Mouse (Mus musculus): Measurements from ENCODE around the gene Tmsb15l. TPM values are rescaled to one million over a fixed set of nuclear protein-coding genes. Genes with fewer than 3 reads are reported as not detected.
"Not testable (repeated sequence)": the region's sequence is repeated elsewhere in the genome, so short reads cannot be mapped to it uniquely, and the experiment has no call there.

The Tmsb15l gene
- polyA plus RNA-seq (2016; fragmentation: Nextera tagmentation; extraction: Ambion mirVana): 1.4 and 2.4 TPM in 2 replicates

DNA sequence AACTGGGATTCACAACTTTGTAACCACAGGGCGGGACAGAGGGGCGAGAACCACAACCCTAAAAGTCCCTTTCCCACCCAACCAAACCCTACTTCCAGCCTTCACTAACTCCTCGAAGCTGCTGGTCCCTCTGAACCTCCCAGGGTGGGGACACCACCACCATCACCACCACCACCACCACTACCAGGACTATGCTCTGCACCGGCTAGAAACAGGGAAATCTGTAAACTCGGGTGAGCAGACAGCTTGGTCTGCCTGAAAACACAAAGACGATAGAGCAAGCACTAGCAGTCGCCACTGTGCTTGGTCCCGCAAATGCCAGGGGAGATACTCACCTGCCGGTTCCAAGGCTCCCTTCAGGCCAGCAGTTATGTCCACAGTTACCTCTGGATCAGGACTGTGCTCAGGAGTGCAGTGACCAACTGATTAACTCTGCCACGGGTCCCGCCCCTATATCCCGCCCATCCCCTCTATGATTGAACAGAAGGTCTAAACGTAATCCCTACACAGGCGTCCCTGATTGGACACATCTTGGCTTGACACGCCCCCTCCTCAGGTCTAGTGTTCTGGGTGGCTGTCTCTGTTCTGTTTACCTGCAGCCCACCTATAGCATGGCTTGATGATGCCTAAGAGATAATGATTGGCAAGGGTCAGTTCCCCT is at the start of gene Tmsb15l, which contains the start of gene Tmsb15b1:
Gene Tmsb15l, minus strand, starts transcription at position 446 of the 661 bp plus-strand sequence.
Gene Tmsb15b1, minus strand, starts transcription at position 451 of the 661 bp plus-strand sequence.
- WGBS: 33% methylated on average over 15 of the region's 15 CpGs
- H3K27me3 ChIP-seq (ENCODE audit: insufficient read depth, poor library complexity, severe bottlenecking): no peaks in the 10 kb centered on the region
- H3K27ac ChIP-seq: no peak within 1 kb of the TSS

DNA sequence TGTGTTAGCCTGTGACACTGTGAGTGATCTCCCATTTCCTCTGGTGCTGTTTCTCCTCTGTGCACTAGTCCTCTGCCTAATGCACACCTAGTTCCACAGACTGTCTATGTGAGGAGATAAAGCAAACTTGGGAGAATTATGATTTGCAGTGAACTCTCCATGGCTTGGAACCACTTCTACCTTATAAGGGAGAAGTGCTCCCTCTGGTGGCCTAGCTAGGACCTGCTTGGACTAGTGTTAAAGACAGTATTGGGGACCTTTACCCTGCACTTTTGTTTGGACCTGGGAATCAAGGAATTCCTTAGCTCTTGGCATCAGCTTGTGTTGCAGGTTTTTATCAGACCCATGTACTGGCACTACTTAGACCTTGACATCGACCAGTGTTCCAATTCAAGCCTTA is 42.6 kb upstream of the Tmsb15l start:
- no peak for DNase-seq (ENCODE audit: low spot score)
- Histone ChIP-seq H3K4me1 (no peaks in the 10 kb centered on the region), H3K27me3 (ENCODE audit: insufficient read depth, poor library complexity, severe bottlenecking) (no peaks in the 10 kb centered on the region), H3K27ac (no peak overlapping the region), H3K36me3 (no peaks in the 10 kb centered on the region), H3K9me3 (no peaks in the 10 kb centered on the region), H3K4me3 (no peak overlapping the region)
- WGBS: 8% methylated on average over 1 of the region's 1 CpGs

More for the DNA sequence above, at the start of gene Tmsb15l, which contains the start of gene Tmsb15b1:
- H3K4me1 ChIP-seq: no peaks in the 10 kb centered on the region
- H3K36me3 ChIP-seq: no peaks in the 10 kb centered on the region
- H3K9me3 ChIP-seq: no peaks in the 10 kb centered on the region
- peak within 1 kb of the TSS; percentile 54 for H3K4me3 ChIP-seq
- peak; percentile 90 for DNase-seq (ENCODE audit: low spot score)

DNA sequence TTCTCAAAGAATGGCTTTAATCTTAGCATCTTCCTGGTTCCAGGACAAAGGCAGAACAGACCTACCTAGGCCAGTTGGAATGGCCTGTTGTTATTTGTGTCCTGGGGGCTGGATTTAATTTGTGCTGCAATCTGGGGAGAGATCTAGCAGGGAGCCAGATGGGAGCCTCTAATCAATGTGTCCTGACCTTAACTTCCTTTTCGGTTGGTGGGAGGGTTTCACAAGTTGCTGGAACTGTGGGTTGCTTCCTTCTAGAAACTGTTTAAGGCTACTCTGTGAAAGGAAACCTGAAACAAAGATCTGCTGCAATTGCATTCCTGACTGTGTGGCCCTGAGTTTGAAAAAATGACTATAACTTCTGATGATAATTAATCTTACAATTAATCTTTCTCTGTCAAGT is 41.0 kb upstream of the Tmsb15l start:
- WGBS: 75% methylated on average over 1 of the region's 1 CpGs
- Histone ChIP-seq H3K4me1 (no peaks in the 10 kb centered on the region), H3K4me3 (no peak overlapping the region), H3K27me3 (ENCODE audit: insufficient read depth, poor library complexity, severe bottlenecking) (no peaks in the 10 kb centered on the region), H3K36me3 (no peaks in the 10 kb centered on the region), H3K9me3 (no peaks in the 10 kb centered on the region), H3K27ac (no peak overlapping the region)
- DNase-seq (ENCODE audit: low spot score): no peak

DNA sequence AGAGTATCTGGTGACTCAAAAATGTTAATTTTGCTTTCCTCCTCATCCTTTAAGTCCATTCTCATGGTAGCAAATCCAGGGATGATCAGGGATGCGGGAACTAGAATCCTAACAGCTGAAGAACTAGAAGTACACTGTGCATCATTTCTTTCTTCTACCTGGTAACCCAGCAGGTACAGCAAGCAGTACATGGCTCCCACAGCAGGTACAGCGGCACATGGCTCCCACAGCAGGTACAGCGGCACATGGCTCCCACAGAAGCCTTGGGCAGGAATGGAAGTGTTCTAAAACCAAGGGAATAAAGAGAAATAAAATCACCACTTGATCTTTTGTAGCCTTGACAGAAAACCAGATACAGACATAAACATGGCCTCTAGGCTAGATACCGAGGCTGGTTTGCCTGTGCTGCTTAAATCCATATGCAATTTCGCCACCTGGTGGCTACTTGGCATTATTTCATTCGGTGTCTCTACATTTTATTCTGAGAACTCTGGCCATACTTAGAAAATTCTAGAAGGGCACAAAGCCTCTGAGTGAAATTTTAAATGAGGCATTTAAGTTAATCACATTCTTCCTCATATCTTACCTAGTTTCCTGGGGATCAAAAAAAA is 38.5 kb upstream of the Tmsb15l start:
- H3K27me3 ChIP-seq (ENCODE audit: insufficient read depth, poor library complexity, severe bottlenecking): no peaks in the 10 kb centered on the region
- WGBS: 50% methylated on average over 6 of the region's 6 CpGs
- no peak overlapping the region for H3K27ac ChIP-seq
- peaks cover 2% of the 10 kb centered on the region; the same call in 1 of the 2 replicates for H3K36me3 ChIP-seq
- DNase-seq (ENCODE audit: low spot score): no peak
- H3K4me1 ChIP-seq: no peaks in the 10 kb centered on the region
- H3K4me3 ChIP-seq: no peak overlapping the region
- no peaks in the 10 kb centered on the region for H3K9me3 ChIP-seq

DNA sequence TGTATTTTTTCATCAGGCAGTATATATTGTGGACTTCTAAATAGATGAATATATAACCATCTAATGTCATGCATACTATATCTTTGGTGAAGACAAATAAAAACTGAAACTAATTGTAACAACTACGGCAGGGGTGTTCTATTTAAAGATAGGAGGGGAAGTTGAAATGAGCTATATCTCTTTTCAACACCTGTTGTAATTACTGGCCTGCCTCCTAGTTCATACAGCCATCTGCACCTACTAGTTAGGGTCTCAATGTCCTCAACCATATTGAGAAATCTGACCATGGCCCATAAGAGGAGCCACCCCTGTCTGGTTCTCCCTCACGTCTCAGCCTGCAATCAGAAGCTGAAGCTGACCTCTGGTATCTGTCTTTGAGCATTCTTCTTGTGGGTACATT is 19.6 kb upstream of the Tmsb15l start:
- WGBS: 74% methylated on average over 2 of the region's 2 CpGs
- no peak for DNase-seq (ENCODE audit: low spot score)
- Histone ChIP-seq H3K27me3 (ENCODE audit: insufficient read depth, poor library complexity, severe bottlenecking) (peaks cover 40% of the 10 kb centered on the region), H3K36me3 (no peaks in the 10 kb centered on the region), H3K27ac (no peak overlapping the region), H3K4me3 (no peak overlapping the region), H3K9me3 (no peaks in the 10 kb centered on the region), H3K4me1 (no peaks in the 10 kb centered on the region)

DNA sequence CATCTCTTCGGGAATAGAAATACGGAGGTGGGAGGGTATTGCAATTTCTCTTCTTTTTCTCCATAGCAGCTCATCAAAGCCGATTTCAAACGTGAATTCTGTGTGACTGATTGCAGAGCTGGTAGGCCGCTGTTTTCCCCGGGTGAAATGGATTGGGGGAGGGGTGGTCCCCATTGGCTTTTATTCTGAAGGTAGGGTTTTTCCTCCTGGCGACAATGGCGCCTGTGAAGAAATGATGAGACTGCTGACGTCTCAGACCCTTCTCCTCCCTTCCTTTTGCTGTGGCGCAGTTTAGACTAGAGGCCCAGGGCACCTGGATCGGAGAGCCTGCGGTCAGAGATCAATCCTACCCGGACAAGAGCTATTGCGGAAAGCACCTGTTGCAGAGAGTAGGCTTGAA is 17.0 kb upstream of the Tmsb15l start:
- Histone ChIP-seq H3K27me3 (ENCODE audit: insufficient read depth, poor library complexity, severe bottlenecking) (peaks cover 43% of the 10 kb centered on the region), H3K27ac (no peak overlapping the region)
- WGBS: 35% methylated on average over 14 of the region's 14 CpGs

DNA sequence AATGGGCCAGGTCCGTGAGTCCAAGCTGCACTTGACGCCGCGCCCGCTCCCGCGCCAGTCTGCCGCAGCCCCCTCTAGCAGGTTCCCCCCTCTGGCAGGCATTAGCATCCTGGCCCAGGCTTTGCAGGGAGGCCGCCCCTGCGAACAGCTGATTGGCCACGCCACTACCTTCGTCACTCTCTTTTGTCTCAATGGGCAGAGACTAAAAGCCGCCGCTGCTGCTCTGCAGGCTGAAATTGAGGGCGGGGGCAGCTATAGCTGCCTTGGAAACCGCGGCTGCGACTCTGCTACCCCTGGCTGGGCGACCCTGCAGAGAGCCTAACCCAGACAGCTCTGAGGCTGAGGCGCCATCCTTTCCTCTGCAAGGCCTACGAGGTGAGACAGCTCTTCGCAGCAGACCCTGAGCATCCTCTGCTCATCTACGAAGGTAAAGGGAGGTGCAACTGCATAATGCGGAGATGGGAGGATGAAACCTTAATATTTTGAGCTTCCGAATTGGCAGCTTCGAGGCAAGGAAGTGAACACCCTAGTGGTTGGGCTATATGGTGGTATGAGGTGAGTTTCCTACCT is 16.4 kb upstream of the Tmsb15l start, which contains the start of gene Zcchc18:
Gene Zcchc18, plus strand, starts transcription at position 178 of the 570 bp plus-strand sequence.
- peaks cover 43% of the 10 kb centered on the region for H3K27me3 ChIP-seq (ENCODE audit: insufficient read depth, poor library complexity, severe bottlenecking)
- H3K27ac ChIP-seq: no peak within 1 kb of the TSS
- peak; percentile 79 for DNase-seq (ENCODE audit: low spot score)
- 11% methylated on average over 26 of the region's 26 CpGs for WGBS
- H3K36me3 ChIP-seq: no peaks in the 10 kb centered on the region
- no peaks in the 10 kb centered on the region for H3K9me3 ChIP-seq
- no peaks in the 10 kb centered on the region for H3K4me1 ChIP-seq
- peak within 1 kb of the TSS; percentile 52 for H3K4me3 ChIP-seq

More for the DNA sequence above, 17.0 kb upstream of the Tmsb15l start:
- no peaks in the 10 kb centered on the region for H3K9me3 ChIP-seq
- DNase-seq (ENCODE audit: low spot score): no peak
- no peaks in the 10 kb centered on the region for H3K4me1 ChIP-seq
- no peaks in the 10 kb centered on the region for H3K36me3 ChIP-seq
- peak overlapping the region; percentile 52; the same call in 1 of the 2 replicates for H3K4me3 ChIP-seq

DNA sequence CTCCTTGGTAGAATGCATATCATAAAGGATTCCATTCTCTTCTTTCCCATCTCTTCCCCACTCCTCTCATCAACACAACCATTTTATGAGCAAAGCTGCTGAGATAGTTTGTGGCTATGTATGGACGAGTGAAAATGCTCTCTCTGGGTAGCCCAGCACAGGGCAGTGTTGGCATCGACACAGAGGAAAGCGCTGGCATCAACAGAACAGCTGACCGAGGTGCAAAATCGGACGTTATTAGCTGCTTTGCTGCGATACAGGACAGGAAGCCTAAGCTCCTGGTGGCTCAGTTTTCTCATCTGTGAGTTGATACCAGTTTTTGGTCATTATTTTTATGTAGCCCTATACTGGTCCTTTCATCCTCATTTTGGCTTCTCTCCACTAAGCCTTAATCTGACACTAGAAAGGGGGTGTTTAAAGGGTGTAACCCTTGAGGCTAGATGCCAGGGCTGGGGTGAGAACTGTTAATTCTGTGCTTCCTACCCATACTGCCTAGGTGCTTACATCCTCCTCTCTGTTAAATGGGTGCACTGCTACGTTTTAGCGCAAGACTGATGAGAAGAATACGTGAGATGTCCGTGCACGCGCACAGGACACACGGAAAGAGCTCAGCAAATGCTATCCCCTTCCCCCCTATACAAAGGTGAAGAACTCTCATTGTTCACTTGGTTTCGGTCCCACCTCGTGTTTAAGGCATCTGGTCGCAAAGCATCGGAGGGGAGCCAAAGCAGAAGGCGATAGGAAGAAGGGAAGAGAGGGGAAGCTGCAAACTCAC is 15.7 kb upstream of the Tmsb15l start:
- 20% methylated on average over 19 of the region's 19 CpGs for WGBS
- Histone ChIP-seq H3K4me1 (no peaks in the 10 kb centered on the region), H3K27ac (no peak overlapping the region), H3K36me3 (no peaks in the 10 kb centered on the region), H3K4me3 (peak overlapping the region; percentile 52), H3K9me3 (no peaks in the 10 kb centered on the region), H3K27me3 (ENCODE audit: insufficient read depth, poor library complexity, severe bottlenecking) (peaks cover 43% of the 10 kb centered on the region)
- DNase-seq (ENCODE audit: low spot score): no peak

DNA sequence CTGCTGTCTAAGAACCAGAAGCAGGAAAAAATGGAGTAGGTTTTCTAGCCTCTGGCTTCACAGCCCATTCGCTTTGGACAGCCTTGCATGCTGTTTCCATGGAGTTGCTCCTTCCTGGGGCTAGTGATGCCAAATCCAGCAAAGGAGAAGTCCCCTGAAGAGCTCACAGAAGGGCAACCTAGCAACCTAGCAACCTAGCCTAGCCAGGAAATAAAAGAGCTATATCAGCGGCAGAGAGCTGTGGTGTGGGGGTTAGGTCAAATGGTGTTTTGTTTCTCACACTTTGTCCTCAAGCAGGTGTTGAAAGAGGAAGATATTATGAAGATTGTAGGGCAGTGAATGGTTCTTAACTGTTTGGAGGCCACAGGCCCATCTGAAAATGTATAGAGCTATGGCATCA is 14.6 kb upstream of the Tmsb15l start:
- Histone ChIP-seq H3K4me3 (no peak overlapping the region), H3K36me3 (no peaks in the 10 kb centered on the region), H3K27me3 (ENCODE audit: insufficient read depth, poor library complexity, severe bottlenecking) (peaks cover 37% of the 10 kb centered on the region), H3K27ac (no peak overlapping the region), H3K9me3 (no peaks in the 10 kb centered on the region), H3K4me1 (no peaks in the 10 kb centered on the region)
- WGBS: 46% methylated on average over 2 of the region's 2 CpGs
- no peak for DNase-seq (ENCODE audit: low spot score)

DNA sequence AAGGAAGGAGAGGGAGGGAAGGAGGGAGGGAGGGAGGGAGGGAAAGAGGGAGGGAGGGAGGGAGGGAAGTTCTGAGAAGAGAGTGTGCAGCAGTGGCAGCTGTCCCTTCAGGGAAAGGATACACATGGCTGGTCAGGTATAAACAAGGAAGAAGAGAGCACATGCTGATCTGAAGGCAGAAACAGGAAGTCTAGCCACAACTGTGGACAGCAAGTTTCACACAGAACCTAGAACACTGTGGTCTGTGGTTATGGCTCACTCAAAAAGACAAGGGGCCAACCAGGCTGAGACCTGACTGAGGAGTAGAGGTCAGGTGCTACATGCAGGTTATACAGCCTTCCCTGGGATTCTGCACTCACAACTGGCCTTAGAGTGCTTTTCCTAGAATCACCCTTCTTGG is 9.4 kb upstream of the Tmsb15l start:
- Histone ChIP-seq H3K9me3 (no peaks in the 10 kb centered on the region), H3K4me1 (no peaks in the 10 kb centered on the region), H3K36me3 (no peaks in the 10 kb centered on the region), H3K27ac (no peak overlapping the region), H3K27me3 (ENCODE audit: insufficient read depth, poor library complexity, severe bottlenecking) (peaks cover 1% of the 10 kb centered on the region; the same call in 1 of the 2 replicates), H3K4me3 (no peak overlapping the region)
- DNase-seq (ENCODE audit: low spot score): no peak

DNA sequence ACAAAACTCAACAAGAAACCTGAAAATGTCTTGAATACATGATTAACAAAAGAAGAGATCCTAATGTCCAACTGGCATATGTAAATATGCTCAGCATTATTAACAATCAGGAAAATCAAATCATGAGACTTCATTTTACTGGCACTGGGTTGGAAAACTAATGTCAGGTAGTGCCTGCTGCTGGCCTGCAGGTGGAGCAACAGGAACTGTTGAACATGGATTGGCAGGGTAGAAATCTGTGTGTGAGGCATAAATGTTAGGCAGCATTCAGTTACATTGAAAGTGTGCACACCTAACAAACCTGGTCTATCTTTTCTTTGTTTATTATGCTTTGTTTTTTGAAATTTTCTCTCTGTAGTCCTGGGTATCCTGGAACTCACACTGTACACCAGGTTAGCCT is 1.9 kb upstream of the Tmsb15l start:
- H3K36me3 ChIP-seq: no peaks in the 10 kb centered on the region
- H3K4me3 ChIP-seq: no peak overlapping the region
- no peak overlapping the region for H3K27ac ChIP-seq
- H3K9me3 ChIP-seq: no peaks in the 10 kb centered on the region
- no peaks in the 10 kb centered on the region for H3K4me1 ChIP-seq
- H3K27me3 ChIP-seq (ENCODE audit: insufficient read depth, poor library complexity, severe bottlenecking): no peaks in the 10 kb centered on the region
- no peak for DNase-seq (ENCODE audit: low spot score)

DNA sequence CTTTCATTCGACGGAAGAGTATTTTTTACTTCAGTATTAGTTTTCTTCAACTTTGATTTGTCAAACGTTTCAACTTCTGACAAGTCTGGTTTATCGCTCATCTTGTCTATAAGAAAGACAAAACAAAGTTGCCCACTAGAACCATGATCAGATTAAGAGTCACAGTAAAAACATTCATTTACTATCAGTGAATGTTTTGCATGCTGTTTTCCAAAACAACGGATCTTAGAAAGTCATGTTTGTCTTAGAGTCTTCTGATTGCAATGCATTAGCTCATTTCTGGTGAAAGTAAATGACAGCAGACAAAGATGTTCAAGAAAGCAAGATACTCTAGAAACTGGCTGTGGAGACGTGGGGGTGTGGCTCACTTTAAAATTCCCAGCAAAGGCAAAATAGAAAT is 1.3 kb downstream of the Tmsb15l start, which contains the start of gene Tmsb15b2:
Gene Tmsb15b2, minus strand, starts transcription at position 101 of the 400 bp plus-strand sequence.
- not testable (repeated sequence) for H3K9me3 ChIP-seq; H3K27me3 ChIP-seq (ENCODE audit: insufficient read depth, poor library complexity, severe bottlenecking); DNase-seq (ENCODE audit: low spot score); H3K36me3 ChIP-seq; H3K27ac ChIP-seq; H3K4me1 ChIP-seq
- H3K4me3 ChIP-seq: peak within 1 kb of the TSS; percentile 54
- 80% methylated on average over 6 of the region's 6 CpGs for WGBS

DNA sequence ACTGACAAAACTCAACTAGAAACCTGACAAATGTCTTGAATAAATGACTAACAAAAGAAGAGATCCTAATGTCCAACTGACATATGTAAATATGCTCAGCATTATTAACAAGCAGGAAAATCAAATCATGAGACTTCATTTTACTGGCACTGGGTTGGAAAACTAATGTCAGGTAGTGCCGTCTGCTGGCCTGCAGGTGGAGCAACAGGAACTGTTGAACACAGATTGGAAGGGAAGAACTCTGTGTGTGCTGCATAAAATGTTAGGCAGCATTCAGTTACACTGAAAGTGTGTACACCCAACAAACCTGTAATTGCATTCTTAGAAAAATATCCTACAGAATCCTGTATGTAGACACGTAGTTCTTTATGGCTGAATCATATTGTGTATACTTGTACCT is 17.0 kb downstream of the Tmsb15l start:
- Histone ChIP-seq H3K4me1 (no peaks in the 10 kb centered on the region), H3K36me3 (no peaks in the 10 kb centered on the region), H3K4me3 (no peak overlapping the region), H3K27ac (no peak overlapping the region), H3K27me3 (ENCODE audit: insufficient read depth, poor library complexity, severe bottlenecking) (no peaks in the 10 kb centered on the region), H3K9me3 (no peaks in the 10 kb centered on the region)
- no peak for DNase-seq (ENCODE audit: low spot score)
- 23% methylated on average over 2 of the region's 2 CpGs for WGBS

Data from heart, embryonic 10.5 days (tissue).